ENCODE assay signal across 8 mouse cellular contexts in genomic region chrX:111462092-111462491, GRCm38 (mm10).
A peak's percentile ranks its signal among the peaks of the same experiment; 100 is the strongest.
DNase-seq lines count a peak whose midpoint lies in the region; ATAC-seq lines count a peak whose summit lies in the region.

No protein-coding gene starts in this region.

- 11% methylated on average over 8 of the region's 8 CpGs for WGBS in heart, embryonic 11.5 days (ENCODE audit: insufficient replicate concordance)
- WGBS in hindbrain, embryonic 12.5 days: 17% methylated on average over 8 of the region's 8 CpGs
- 24% methylated on average over 8 of the region's 8 CpGs for WGBS in midbrain, embryonic 10.5 days

- H3K9ac ChIP-seq in heart, embryonic 11.5 days (ENCODE audit: low read depth, low read length): peak overlapping the region; percentile 77
- H3K9ac ChIP-seq in hindbrain, embryonic 12.5 days: peak overlapping the region; percentile 63

- no peak for ATAC-seq in heart, embryonic 11.5 days (replicated peaks; ENCODE audit: insufficient number of reproducible peaks, low FRiP score, low TSS enrichment)
- ATAC-seq in hindbrain, embryonic 12.5 days (ENCODE audit: low FRiP score): no peak

- no peaks in the 10 kb centered on the region for H3K36me3 ChIP-seq in heart, embryonic 11.5 days (ENCODE audit: control insufficient read depth, insufficient read depth, low read length)
- H3K36me3 ChIP-seq in hindbrain, embryonic 12.5 days: no peaks in the 10 kb centered on the region
- H3K36me3 ChIP-seq in midbrain, embryonic 10.5 days: no peaks in the 10 kb centered on the region

- H3K4me1 ChIP-seq in heart, embryonic 11.5 days (ENCODE audit: control insufficient read depth, insufficient read depth, low read length): no peaks in the 10 kb centered on the region
- no peaks in the 10 kb centered on the region for H3K4me1 ChIP-seq in brown adipose tissue, adult 24 weeks (ENCODE audit: control insufficient read depth, insufficient read depth, insufficient read length, low read length)
- H3K4me1 ChIP-seq in hindbrain, embryonic 12.5 days: no peaks in the 10 kb centered on the region
- no peaks in the 10 kb centered on the region for H3K4me1 ChIP-seq in midbrain, embryonic 10.5 days

- H3K4me3 ChIP-seq in heart, embryonic 11.5 days (ENCODE audit: low read depth, low read length): peak overlapping the region; percentile 59
- H3K4me3 ChIP-seq in brown adipose tissue, adult 24 weeks (ENCODE audit: insufficient read depth, low read depth, low read length): peak overlapping the region; percentile 49; the same call in 1 of the 2 replicates
- peak overlapping the region; percentile 57 for H3K4me3 ChIP-seq in hindbrain, embryonic 12.5 days
- peak overlapping the region; percentile 68 for H3K4me3 ChIP-seq in midbrain, embryonic 10.5 days

- H3K27me3 ChIP-seq in heart, embryonic 11.5 days (ENCODE audit: control insufficient read depth, insufficient read depth, low read length): no peaks in the 10 kb centered on the region
- no peaks in the 10 kb centered on the region for H3K27me3 ChIP-seq in hindbrain, embryonic 12.5 days
- H3K27me3 ChIP-seq in midbrain, embryonic 10.5 days (ENCODE audit: low read depth, poor library complexity, severe bottlenecking): no peaks in the 10 kb centered on the region

- H3K27ac ChIP-seq in heart, embryonic 11.5 days (ENCODE audit: low read depth, low read length): peak overlapping the region; percentile 31; the same call in 1 of the 2 replicates
- H3K27ac ChIP-seq in brown adipose tissue, adult 24 weeks (replicated peaks; ENCODE audit: low read depth, low read length): no peak overlapping the region
- H3K27ac ChIP-seq in hindbrain, embryonic 12.5 days: peak overlapping the region; percentile 82; the same call in 1 of the 2 replicates
- peak overlapping the region; percentile 90 for H3K27ac ChIP-seq in midbrain, embryonic 10.5 days (replicated peaks)

- H3K4me2 ChIP-seq in heart, embryonic 11.5 days: peak overlapping the region; percentile 66
- peak overlapping the region; percentile 54 for H3K4me2 ChIP-seq in hindbrain, embryonic 12.5 days (replicated peaks)

- no peaks in the 10 kb centered on the region for H3K9me3 ChIP-seq in heart, embryonic 11.5 days (replicated peaks; ENCODE audit: control insufficient read depth, low read length)
- H3K9me3 ChIP-seq in hindbrain, embryonic 12.5 days (replicated peaks): no peaks in the 10 kb centered on the region
- no peaks in the 10 kb centered on the region for H3K9me3 ChIP-seq in midbrain, embryonic 10.5 days (replicated peaks)

- no peak for DNase-seq in heart, adult 18-20 months
- DNase-seq in midbrain, embryonic 10.5 days (ENCODE audit: low spot score): no peak
- DNase-seq in frontal cortex, adult 2 months (ENCODE audit: extremely low spot score in 1 of 2, low spot score in 1 of 2): no peak
- no peak for DNase-seq in adrenal gland, adult 18-20 months (ENCODE audit: low spot score in 2 of 2)
- DNase-seq in layer of hippocampus, adult 9-10 months (ENCODE audit: low spot score): no peak
